Mouse (Mus musculus) 3T3-L1 (cell line): ENCODE results near the gene Zfp882.
"Not testable (repeated sequence)": the region's sequence is repeated elsewhere in the genome, so short reads cannot be mapped to it uniquely, and the experiment has no call there.

ENCODE experiments used
- DNase-seq: peaks from one replicate; pipeline ENCODE4 v3.0.0-alpha.2; 2015; ENCODE audit warnings: low read depth, low spot score

Gene Zfp882

GRCm38 (mm10) chr8:71908309-71909261, at the start of gene Zfp882, which contains the start of gene Zfp617:
Zfp882 (plus strand) TSS chr8:71908608.
Zfp617 (plus strand) TSS chr8:71908635.
- peak; percentile 78 for DNase-seq

GRCm38 (mm10) chr8:71861551-71861950, 46.9 kb upstream of the Zfp882 start:
- not testable (repeated sequence) for DNase-seq

- DNase-seq: not testable (repeated sequence)
Observed at GRCm38 (mm10) chr8:71862038-71862437, 46.4 kb upstream of the Zfp882 start.

GRCm38 (mm10) chr8:71881618-71882274, 26.7 kb upstream of the Zfp882 start, which contains the start of gene Zfp709:
Zfp709 (plus strand) TSS chr8:71882019.
- DNase-seq: no peak

- not testable (repeated sequence) for DNase-seq
Observed at GRCm38 (mm10) chr8:71900666-71901065, 7.7 kb upstream of the Zfp882 start.

GRCm38 (mm10) chr8:71903084-71903483, 5.3 kb upstream of the Zfp882 start:
- DNase-seq: not testable (repeated sequence)

- no peak for DNase-seq
Observed at GRCm38 (mm10) chr8:71906809-71907208, 1.6 kb upstream of the Zfp882 start.

GRCm38 (mm10) chr8:71907798-71908257, 580 bp upstream of the Zfp882 start:
- peak; percentile 38 for DNase-seq

- no peak for DNase-seq
Observed at GRCm38 (mm10) chr8:71912286-71912685, 3.9 kb downstream of the Zfp882 start.

GRCm38 (mm10) chr8:71922567-71923401, 14.4 kb downstream of the Zfp882 start:
- DNase-seq: peak; percentile 97

GRCm38 (mm10) chr8:71925791-71926190, 17.4 kb downstream of the Zfp882 start:
- DNase-seq: no peak

- DNase-seq: peak; percentile 49
Observed at GRCm38 (mm10) chr8:71926551-71926950, 18.1 kb downstream of the Zfp882 start.

GRCm38 (mm10) chr8:71927779-71928178, 19.4 kb downstream of the Zfp882 start:
- DNase-seq: peak; percentile 27

- DNase-seq: not testable (repeated sequence)
Observed at GRCm38 (mm10) chr8:71938037-71938436, 29.6 kb downstream of the Zfp882 start.

- DNase-seq: no peak
Observed at GRCm38 (mm10) chr8:71940293-71941208, 32.1 kb downstream of the Zfp882 start.

- peak; percentile 74 for DNase-seq
Observed at GRCm38 (mm10) chr8:71941776-71942175, 33.4 kb downstream of the Zfp882 start.

GRCm38 (mm10) chr8:71948624-71949023, 40.2 kb downstream of the Zfp882 start:
- DNase-seq: no peak

- peak; percentile 98 for DNase-seq
Observed at GRCm38 (mm10) chr8:71950482-71951221, 42.2 kb downstream of the Zfp882 start, which contains the start of gene Zfp961. Zfp961 (plus strand) TSS chr8:71951038.

GRCm38 (mm10) chr8:71951436-71952161, 43.2 kb downstream of the Zfp882 start:
- DNase-seq: peak; percentile 28
